Mouse (Mus musculus) heart, embryonic 16.5 days (tissue): Measurements from ENCODE around the gene Igll1. TPM values are rescaled to one million over a fixed set of nuclear protein-coding genes. Genes with fewer than 3 reads are reported as not detected.

Experiments used
- ATAC-seq: fragments of 200-750 bp; cut with Nextera tagmentation; replicated peaks from 2 replicates; pipeline ENCODE4 v1.8.0; 2017; ENCODE audit warnings: moderate number of reproducible peaks; ENCODE audit not compliant: insufficient read depth, low FRiP score; ENCODE audit errors: extremely low read depth
- H3K27ac ChIP-seq: fragments of 300-500 bp; sonication (generic); 2 replicates; pipeline ENCODE4 v1.5.1; 2014; ENCODE audit warnings: mild to moderate bottlenecking, low read length, control low read depth, moderate library complexity
- H3K27me3 ChIP-seq: fragments of 300-500 bp; sonication (generic); 2 replicates; pipeline ENCODE4 v1.6.1; 2014; ENCODE audit warnings: low read length, mixed read lengths; ENCODE audit not compliant: control insufficient read depth, insufficient read depth
- H3K36me3 ChIP-seq: fragments of 300-500 bp; sonication (generic); 2 replicates; pipeline ENCODE4 v1.6.1; 2014; ENCODE audit not compliant: control insufficient read depth, insufficient read depth
- H3K4me1 ChIP-seq: fragments of 300-500 bp; sonication (generic); 2 replicates; pipeline ENCODE4 v1.6.1; 2014; ENCODE audit warnings: low read length, mixed read lengths; ENCODE audit not compliant: control insufficient read depth, insufficient read depth
- H3K4me2 ChIP-seq: fragments of 300-500 bp; sonication (generic); 2 replicates; pipeline ENCODE4 v1.6.1; 2014; ENCODE audit warnings: low read depth, mild to moderate bottlenecking, control low read depth, low read length
- H3K4me3 ChIP-seq: fragments of 300-500 bp; sonication (generic); 2 replicates; pipeline ENCODE4 v1.5.1; 2014; ENCODE audit warnings: mild to moderate bottlenecking, control low read depth, low read length
- H3K9ac ChIP-seq: fragments of 300-500 bp; sonication (generic); 2 replicates; pipeline ENCODE4 v1.6.1; 2014; ENCODE audit warnings: low read length, control low read depth
- H3K9me3 ChIP-seq: fragments of 300-500 bp; sonication (generic); replicated peaks from 2 replicates; pipeline ENCODE4 v1.6.1; 2016; ENCODE audit warnings: low read length; ENCODE audit not compliant: control insufficient read depth
- WGBS: fragments of 180-500 bp; shearing (Covaris S2); extraction: QIAGEN DNeasy Blood & Tissue Kit; methylation state at CpG from one replicate; pipeline ENCODE4 v1.1.7; 2014; 5-methylcytosine and 5-hydroxymethylcytosine counted together
- polyA plus RNA-seq: library from polyadenylated mRNA; unstranded; fragments of >200 nt; fragmentation: Nextera tagmentation; extraction: Ambion mirVana; gene quantifications from 2 replicates; pipeline ENCODE4 v1.2.1, GENCODE M21; 2015

Gene Igll1
- polyA plus RNA-seq, 1 experiment from 2014 or later: not detected

- Histone ChIP-seq H3K27ac (peak overlapping the region; percentile 57; the same call in 1 of the 2 replicates), H3K4me3 (peak overlapping the region; percentile 75), H3K4me2 (peak overlapping the region; percentile 92; the same call in 1 of the 2 replicates), H3K4me1 (peaks cover 4% of the 10 kb centered on the region; the same call in 1 of the 2 replicates), H3K36me3 (peaks cover 26% of the 10 kb centered on the region), H3K9ac (peak overlapping the region; percentile 31; the same call in 1 of the 2 replicates), H3K9me3 (no peaks in the 10 kb centered on the region), H3K27me3 (no peaks in the 10 kb centered on the region)
- WGBS: 25% methylated on average over 4 of the region's 4 CpGs
- ATAC-seq: 0 out of 2 replicates have a peak, but pooled peaks have one; percentile 18
These were observed 32.2 kb upstream of the Igll1 start for GRCm38 (mm10) chr16:16896015-16896381.

DNA sequence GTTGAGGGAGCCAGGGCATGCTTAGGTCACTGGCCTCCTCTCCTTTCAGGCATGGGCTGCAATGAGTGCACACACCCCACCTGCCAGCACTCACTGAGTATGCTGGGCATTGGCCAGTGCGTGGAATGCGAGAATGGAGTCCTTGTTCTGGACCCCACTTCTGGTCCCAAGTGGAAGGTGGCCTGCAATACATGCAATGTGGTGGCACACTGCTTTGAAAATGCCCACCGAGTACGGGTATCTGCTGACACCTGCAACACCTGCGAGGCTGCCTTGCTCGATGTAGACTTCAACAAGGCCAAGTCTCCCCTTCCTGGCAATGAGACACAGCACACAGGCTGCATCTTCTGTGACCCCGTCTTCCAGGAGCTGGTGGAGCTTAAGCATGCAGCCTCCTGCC is 28.6 kb upstream of the Igll1 start:
- H3K9ac ChIP-seq: no peak overlapping the region
- no peak overlapping the region for H3K27ac ChIP-seq
- no peaks in the 10 kb centered on the region for H3K9me3 ChIP-seq
- H3K4me3 ChIP-seq: no peak overlapping the region
- no peak overlapping the region for H3K4me2 ChIP-seq
- H3K4me1 ChIP-seq: peaks cover 4% of the 10 kb centered on the region; the same call in 1 of the 2 replicates
- H3K36me3 ChIP-seq: peaks cover 54% of the 10 kb centered on the region
- WGBS: 91% methylated on average over 7 of the region's 7 CpGs
- no peak for ATAC-seq
- H3K27me3 ChIP-seq: no peaks in the 10 kb centered on the region

DNA sequence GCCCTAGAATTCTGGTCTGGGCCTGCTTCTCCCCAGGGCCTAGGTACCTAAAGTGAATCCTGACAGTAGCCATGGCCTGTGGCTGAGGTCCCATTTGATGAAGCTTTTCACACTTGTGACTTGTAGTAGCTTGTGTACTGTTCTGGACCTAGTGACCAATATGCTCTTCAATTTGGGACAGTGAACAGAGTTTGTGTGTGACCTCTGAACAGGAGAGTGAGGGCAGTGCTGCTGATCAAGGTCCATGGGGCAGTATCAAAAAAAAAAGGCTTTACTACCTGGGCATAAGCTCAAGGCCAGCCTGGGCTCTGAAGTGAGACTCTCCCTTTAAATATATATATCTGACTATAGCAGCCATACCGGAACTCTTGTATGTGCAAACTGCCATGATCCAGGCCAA is 24.6 kb upstream of the Igll1 start:
- Histone ChIP-seq H3K4me2 (no peak overlapping the region), H3K4me3 (no peak overlapping the region), H3K27me3 (no peaks in the 10 kb centered on the region), H3K27ac (no peak overlapping the region), H3K9me3 (no peaks in the 10 kb centered on the region), H3K36me3 (peaks cover 87% of the 10 kb centered on the region), H3K4me1 (no peaks in the 10 kb centered on the region), H3K9ac (no peak overlapping the region)
- ATAC-seq: no peak
- 91% methylated on average over 1 of the region's 1 CpGs for WGBS

GRCm38 (mm10) chr16:16879025-16879424 is 15.2 kb upstream of the Igll1 start:
- WGBS: 88% methylated on average over 5 of the region's 5 CpGs
- ATAC-seq: no peak

GRCm38 (mm10) chr16:16870617-16871331 is 7.0 kb upstream of the Igll1 start, which contains the start of the genes Top3b and Vpreb1:
Gene Top3b, plus strand, starts transcription at chr16:16870736.
Gene Vpreb1, minus strand, starts transcription at chr16:16870843.
- ATAC-seq: peak; percentile 93
- H3K27me3 ChIP-seq: no peaks in the 10 kb centered on the region
- H3K9ac ChIP-seq: peak within 1 kb of the TSS; percentile 96
- peak within 1 kb of the TSS; percentile 97 for H3K27ac ChIP-seq
- H3K4me2 ChIP-seq: peak within 1 kb of the TSS; percentile 85
- WGBS: under 1% methylated on average over 49 of the region's 49 CpGs
- H3K4me3 ChIP-seq: peak within 1 kb of the TSS; percentile 90
- no peaks in the 10 kb centered on the region for H3K9me3 ChIP-seq
- H3K4me1 ChIP-seq: peaks cover 10% of the 10 kb centered on the region
- H3K36me3 ChIP-seq: peaks cover 4% of the 10 kb centered on the region

More at GRCm38 (mm10) chr16:16879025-16879424, 15.2 kb upstream of the Igll1 start:
- no peak overlapping the region for H3K4me3 ChIP-seq
- H3K9ac ChIP-seq: no peak overlapping the region
- no peaks in the 10 kb centered on the region for H3K27me3 ChIP-seq
- no peak overlapping the region for H3K27ac ChIP-seq
- peaks cover 61% of the 10 kb centered on the region for H3K36me3 ChIP-seq
- peaks cover 3% of the 10 kb centered on the region; the same call in 1 of the 2 replicates for H3K9me3 ChIP-seq
- H3K4me2 ChIP-seq: no peak overlapping the region
- H3K4me1 ChIP-seq: no peaks in the 10 kb centered on the region

DNA sequence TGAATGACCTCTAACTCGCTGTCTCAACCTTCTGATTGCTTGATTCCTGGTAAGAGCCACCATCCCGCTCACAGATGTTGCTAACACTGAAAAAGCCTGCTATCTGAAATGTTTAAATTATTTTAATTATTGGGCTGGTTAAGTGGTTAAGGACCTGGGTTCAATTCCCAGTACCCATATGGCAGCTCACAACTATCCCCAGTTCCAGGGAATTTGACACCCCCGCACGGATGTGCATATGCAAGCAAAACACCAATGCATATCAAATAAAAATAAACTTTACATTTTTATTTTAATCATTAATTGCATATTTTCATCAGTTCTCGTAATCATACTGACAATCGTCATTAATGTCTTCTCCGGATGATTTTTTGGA is 6.4 kb upstream of the Igll1 start:
- no peaks in the 10 kb centered on the region for H3K27me3 ChIP-seq
- 38% methylated on average over 7 of the region's 7 CpGs for WGBS
- no peaks in the 10 kb centered on the region for H3K9me3 ChIP-seq
- H3K9ac ChIP-seq: peak overlapping the region; percentile 96
- 0 out of 2 replicates have a peak, but pooled peaks have one; percentile 5 for ATAC-seq
- peak overlapping the region; percentile 90 for H3K4me3 ChIP-seq
- peaks cover 3% of the 10 kb centered on the region for H3K36me3 ChIP-seq
- peak overlapping the region; percentile 97 for H3K27ac ChIP-seq
- H3K4me2 ChIP-seq: peak overlapping the region; percentile 85
- H3K4me1 ChIP-seq: peaks cover 10% of the 10 kb centered on the region

- Histone ChIP-seq H3K9me3 (no peaks in the 10 kb centered on the region), H3K9ac (no peak overlapping the region), H3K36me3 (no peaks in the 10 kb centered on the region), H3K4me3 (no peak overlapping the region), H3K4me2 (no peak overlapping the region), H3K27ac (0 out of 2 replicates have a peak overlapping the region, but pooled peaks have one; percentile 26), H3K27me3 (no peaks in the 10 kb centered on the region), H3K4me1 (no peaks in the 10 kb centered on the region)
- 48% methylated on average over 4 of the region's 5 CpGs for WGBS
- ATAC-seq: no peak
These were observed 2.1 kb upstream of the Igll1 start for GRCm38 (mm10) chr16:16865696-16866561.

DNA sequence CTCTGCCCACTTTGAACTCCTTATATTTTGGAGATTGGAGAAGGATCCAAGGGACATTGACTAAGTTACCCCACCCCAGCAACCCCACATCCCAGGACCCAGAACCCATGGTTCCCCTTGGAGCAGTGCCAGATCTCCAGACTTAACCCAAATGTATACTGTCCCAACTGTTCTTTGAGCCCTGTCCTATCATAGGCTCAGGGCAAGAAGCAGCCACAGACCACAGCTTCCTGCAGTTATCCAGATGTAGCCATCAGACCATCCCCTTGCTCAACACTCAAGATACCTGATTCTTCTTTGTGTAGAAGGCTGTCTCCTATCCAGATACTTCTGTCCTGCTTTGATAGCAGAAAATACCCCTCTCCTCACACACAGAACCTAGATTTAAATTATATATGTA is 1.4 kb upstream of the Igll1 start:
- ATAC-seq: no peak
- H3K4me2 ChIP-seq: no peak overlapping the region
- H3K36me3 ChIP-seq: no peaks in the 10 kb centered on the region
- no peak overlapping the region for H3K9ac ChIP-seq
- H3K9me3 ChIP-seq: no peaks in the 10 kb centered on the region
- H3K4me3 ChIP-seq: no peak overlapping the region
- no peaks in the 10 kb centered on the region for H3K27me3 ChIP-seq
- H3K27ac ChIP-seq: no peak overlapping the region
- H3K4me1 ChIP-seq: no peaks in the 10 kb centered on the region

DNA sequence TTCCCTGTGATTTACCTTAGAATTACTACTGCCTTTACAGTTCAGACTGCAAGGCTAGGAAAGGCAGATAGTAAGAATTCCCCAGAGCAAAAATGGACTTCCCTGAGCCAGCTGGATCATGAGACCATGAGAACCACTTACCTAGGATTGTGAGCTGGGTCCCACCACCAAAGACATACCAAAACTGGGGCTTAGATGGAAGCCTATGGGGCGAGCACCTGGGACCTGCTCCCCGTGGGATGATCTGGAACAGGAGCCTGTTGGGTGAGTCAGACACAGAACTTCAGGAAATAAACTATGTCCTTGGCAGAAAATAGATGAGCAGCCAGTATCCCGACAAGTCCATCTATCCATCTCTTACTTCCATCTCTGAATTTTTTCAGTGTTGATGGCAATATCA is 1.5 kb downstream of the Igll1 start:
- no peaks in the 10 kb centered on the region for H3K9me3 ChIP-seq
- H3K9ac ChIP-seq: no peak overlapping the region
- no peak overlapping the region for H3K4me2 ChIP-seq
- H3K36me3 ChIP-seq: no peaks in the 10 kb centered on the region
- no peaks in the 10 kb centered on the region for H3K4me1 ChIP-seq
- 67% methylated on average over 3 of the region's 3 CpGs for WGBS
- no peaks in the 10 kb centered on the region for H3K27me3 ChIP-seq
- no peak overlapping the region for H3K4me3 ChIP-seq
- ATAC-seq: no peak
- H3K27ac ChIP-seq: no peak overlapping the region
